Mouse (Mus musculus): ENCODE results near the gene Msx2. TPM values are rescaled to one million over a fixed set of nuclear protein-coding genes. Genes with fewer than 3 reads are reported as not detected.
A peak's percentile ranks its signal among the peaks of the same experiment; 100 is the strongest.

Gene Msx2
- polyA plus RNA-seq, 1 experiment from 2014 or later, result 8.7 TPM

- Histone ChIP-seq H3K36me3 (no peaks in the 10 kb centered on the region), H3K9ac (peak overlapping the region; percentile 50), H3K27me3 (replicated peaks) (peaks cover 62% of the 10 kb centered on the region), H3K4me2 (peak overlapping the region; percentile 67), H3K9me3 (replicated peaks) (no peaks in the 10 kb centered on the region), H3K27ac (ENCODE audit: poor library complexity, severe bottlenecking) (no peak overlapping the region), H3K4me3 (peak overlapping the region; percentile 34), H3K4me1 (replicated peaks) (peaks cover 40% of the 10 kb centered on the region)
- WGBS, result 5% methylated on average over 26 of the region's 26 CpGs
- no peak for ATAC-seq (ENCODE audit: insufficient number of reproducible peaks, low FRiP score)
Measured at GRCm38 (mm10) chr13:53465191-53465820, 7.6 kb downstream of the Msx2 start.

- H3K4me1 ChIP-seq (replicated peaks), result peaks cover 39% of the 10 kb centered on the region
- no peak for ATAC-seq (ENCODE audit: insufficient number of reproducible peaks, low FRiP score)
- peak overlapping the region; percentile 28; the same call in 1 of the 2 replicates for H3K9ac ChIP-seq
- peak overlapping the region; percentile 34 for H3K4me3 ChIP-seq
- no peak overlapping the region for H3K27ac ChIP-seq (ENCODE audit: poor library complexity, severe bottlenecking)
- H3K36me3 ChIP-seq, result no peaks in the 10 kb centered on the region
- H3K27me3 ChIP-seq (replicated peaks), result peaks cover 59% of the 10 kb centered on the region
- no peaks in the 10 kb centered on the region for H3K9me3 ChIP-seq (replicated peaks)
- 3% methylated on average over 20 of the region's 21 CpGs for WGBS
- peak overlapping the region; percentile 67 for H3K4me2 ChIP-seq
Measured at GRCm38 (mm10) chr13:53464441-53465001, 8.4 kb downstream of the Msx2 start.

- no peak overlapping the region for H3K4me3 ChIP-seq
- H3K36me3 ChIP-seq, result no peaks in the 10 kb centered on the region
- H3K4me2 ChIP-seq, result peak overlapping the region; percentile 67
- peaks cover 39% of the 10 kb centered on the region for H3K4me1 ChIP-seq (replicated peaks)
- no peak overlapping the region for H3K9ac ChIP-seq
- 17% methylated on average over 10 of the region's 10 CpGs for WGBS
- no peak for ATAC-seq (ENCODE audit: insufficient number of reproducible peaks, low FRiP score)
- H3K9me3 ChIP-seq (replicated peaks), result no peaks in the 10 kb centered on the region
- peaks cover 58% of the 10 kb centered on the region for H3K27me3 ChIP-seq (replicated peaks)
- no peak overlapping the region for H3K27ac ChIP-seq (ENCODE audit: poor library complexity, severe bottlenecking)
Measured at GRCm38 (mm10) chr13:53463946-53464345, 8.9 kb downstream of the Msx2 start.

- Histone ChIP-seq H3K36me3 (no peaks in the 10 kb centered on the region), H3K4me1 (replicated peaks) (peaks cover 39% of the 10 kb centered on the region), H3K9me3 (replicated peaks) (no peaks in the 10 kb centered on the region), H3K4me3 (peak overlapping the region; percentile 49), H3K27me3 (replicated peaks) (peaks cover 59% of the 10 kb centered on the region), H3K9ac (no peak overlapping the region), H3K4me2 (peak overlapping the region; percentile 86), H3K27ac (ENCODE audit: poor library complexity, severe bottlenecking) (no peak overlapping the region)
- ATAC-seq (ENCODE audit: insufficient number of reproducible peaks, low FRiP score), result no peak
- WGBS, result 5% methylated on average over 7 of the region's 7 CpGs
Measured at GRCm38 (mm10) chr13:53463037-53463436, 9.8 kb downstream of the Msx2 start.

GRCm38 (mm10) chr13:53462649-53462970 is 10.3 kb downstream of the Msx2 start:
- Histone ChIP-seq H3K27ac (ENCODE audit: poor library complexity, severe bottlenecking) (no peak overlapping the region), H3K4me3 (peak overlapping the region; percentile 49), H3K9me3 (replicated peaks) (no peaks in the 10 kb centered on the region), H3K27me3 (replicated peaks) (peaks cover 58% of the 10 kb centered on the region), H3K4me2 (peak overlapping the region; percentile 86), H3K9ac (peak overlapping the region; percentile 67), H3K36me3 (no peaks in the 10 kb centered on the region), H3K4me1 (replicated peaks) (peaks cover 39% of the 10 kb centered on the region)
- WGBS, result under 1% methylated on average over 15 of the region's 15 CpGs
- ATAC-seq (ENCODE audit: insufficient number of reproducible peaks, low FRiP score), result peak; percentile 74; the same call in 1 of the 2 replicates

- Histone ChIP-seq H3K9ac (peak overlapping the region; percentile 67), H3K4me1 (replicated peaks) (peaks cover 39% of the 10 kb centered on the region), H3K9me3 (replicated peaks) (no peaks in the 10 kb centered on the region), H3K36me3 (no peaks in the 10 kb centered on the region), H3K4me3 (peak overlapping the region; percentile 49), H3K4me2 (peak overlapping the region; percentile 86), H3K27me3 (replicated peaks) (peaks cover 58% of the 10 kb centered on the region), H3K27ac (ENCODE audit: poor library complexity, severe bottlenecking) (no peak overlapping the region)
- ATAC-seq (ENCODE audit: insufficient number of reproducible peaks, low FRiP score), result no peak; the same call in 1 of the 2 replicates
- WGBS, result under 1% methylated on average over 51 of the region's 51 CpGs
Measured at GRCm38 (mm10) chr13:53461855-53462648, 10.8 kb downstream of the Msx2 start.

GRCm38 (mm10) chr13:53461346-53461745 is 11.5 kb downstream of the Msx2 start:
- H3K27me3 ChIP-seq (replicated peaks), result peaks cover 58% of the 10 kb centered on the region
- no peak overlapping the region for H3K4me3 ChIP-seq
- 44% methylated on average over 2 of the region's 2 CpGs for WGBS
- H3K9me3 ChIP-seq (replicated peaks), result no peaks in the 10 kb centered on the region
- no peak overlapping the region for H3K9ac ChIP-seq
- no peak overlapping the region for H3K27ac ChIP-seq (ENCODE audit: poor library complexity, severe bottlenecking)
- peaks cover 36% of the 10 kb centered on the region for H3K4me1 ChIP-seq (replicated peaks)
- H3K4me2 ChIP-seq, result no peak overlapping the region
- no peaks in the 10 kb centered on the region for H3K36me3 ChIP-seq
- no peak for ATAC-seq (ENCODE audit: insufficient number of reproducible peaks, low FRiP score)

GRCm38 (mm10) chr13:53458766-53459165 is 14.1 kb downstream of the Msx2 start:
- WGBS, result 67% methylated on average over 4 of the region's 4 CpGs

GRCm38 (mm10) chr13:53454794-53455672 is 17.8 kb downstream of the Msx2 start:
- Histone ChIP-seq H3K9ac (peak overlapping the region; percentile 62), H3K36me3 (no peaks in the 10 kb centered on the region), H3K9me3 (replicated peaks) (no peaks in the 10 kb centered on the region), H3K27me3 (replicated peaks) (peaks cover 50% of the 10 kb centered on the region), H3K4me2 (peak overlapping the region; percentile 71), H3K27ac (ENCODE audit: poor library complexity, severe bottlenecking) (no peak overlapping the region), H3K4me1 (replicated peaks) (peaks cover 4% of the 10 kb centered on the region; the same call in 1 of the 2 replicates), H3K4me3 (peak overlapping the region; percentile 43)
- no peak for ATAC-seq (ENCODE audit: insufficient number of reproducible peaks, low FRiP score)
- 8% methylated on average over 21 of the region's 21 CpGs for WGBS

More at GRCm38 (mm10) chr13:53458766-53459165, 14.1 kb downstream of the Msx2 start:
- Histone ChIP-seq H3K9ac (no peak overlapping the region), H3K27me3 (replicated peaks) (peaks cover 61% of the 10 kb centered on the region), H3K4me3 (no peak overlapping the region), H3K4me2 (no peak overlapping the region), H3K9me3 (replicated peaks) (no peaks in the 10 kb centered on the region), H3K27ac (ENCODE audit: poor library complexity, severe bottlenecking) (no peak overlapping the region), H3K36me3 (no peaks in the 10 kb centered on the region), H3K4me1 (replicated peaks) (peaks cover 16% of the 10 kb centered on the region)
- ATAC-seq (ENCODE audit: insufficient number of reproducible peaks, low FRiP score), result no peak

- H3K27ac ChIP-seq (ENCODE audit: poor library complexity, severe bottlenecking), result no peak overlapping the region
- H3K27me3 ChIP-seq (replicated peaks), result peaks cover 44% of the 10 kb centered on the region
- H3K9me3 ChIP-seq (replicated peaks), result no peaks in the 10 kb centered on the region
- 80% methylated on average over 3 of the region's 3 CpGs for WGBS
- H3K4me3 ChIP-seq, result no peak overlapping the region
- no peaks in the 10 kb centered on the region for H3K36me3 ChIP-seq
- H3K4me2 ChIP-seq, result no peak overlapping the region
- no peak for ATAC-seq (ENCODE audit: insufficient number of reproducible peaks, low FRiP score)
- H3K4me1 ChIP-seq (replicated peaks), result peaks cover 4% of the 10 kb centered on the region; the same call in 1 of the 2 replicates
- H3K9ac ChIP-seq, result no peak overlapping the region
Measured at GRCm38 (mm10) chr13:53453927-53454326, 18.9 kb downstream of the Msx2 start.
